Mouse (Mus musculus) cerebellum, adult 18-20 months (tissue): ENCODE data around the gene Adamts17.

Experiments used
- DNase-seq, 2 experiments: peaks; one replicate each; pipeline ENCODE4 v3.0.0; 2021

The Adamts17 gene

GRCm38 (mm10) chr7:66847299-66847698 is 7.8 kb downstream of the Adamts17 start:
- no peak for DNase-seq

GRCm38 (mm10) chr7:66849316-66849715 is 9.8 kb downstream of the Adamts17 start:
- DNase-seq, result no peak

GRCm38 (mm10) chr7:66852164-66852563 is 12.6 kb downstream of the Adamts17 start:
- no peak for DNase-seq

- no peak for DNase-seq
Observed at GRCm38 (mm10) chr7:66857610-66858009, 18.1 kb downstream of the Adamts17 start.

DNA sequence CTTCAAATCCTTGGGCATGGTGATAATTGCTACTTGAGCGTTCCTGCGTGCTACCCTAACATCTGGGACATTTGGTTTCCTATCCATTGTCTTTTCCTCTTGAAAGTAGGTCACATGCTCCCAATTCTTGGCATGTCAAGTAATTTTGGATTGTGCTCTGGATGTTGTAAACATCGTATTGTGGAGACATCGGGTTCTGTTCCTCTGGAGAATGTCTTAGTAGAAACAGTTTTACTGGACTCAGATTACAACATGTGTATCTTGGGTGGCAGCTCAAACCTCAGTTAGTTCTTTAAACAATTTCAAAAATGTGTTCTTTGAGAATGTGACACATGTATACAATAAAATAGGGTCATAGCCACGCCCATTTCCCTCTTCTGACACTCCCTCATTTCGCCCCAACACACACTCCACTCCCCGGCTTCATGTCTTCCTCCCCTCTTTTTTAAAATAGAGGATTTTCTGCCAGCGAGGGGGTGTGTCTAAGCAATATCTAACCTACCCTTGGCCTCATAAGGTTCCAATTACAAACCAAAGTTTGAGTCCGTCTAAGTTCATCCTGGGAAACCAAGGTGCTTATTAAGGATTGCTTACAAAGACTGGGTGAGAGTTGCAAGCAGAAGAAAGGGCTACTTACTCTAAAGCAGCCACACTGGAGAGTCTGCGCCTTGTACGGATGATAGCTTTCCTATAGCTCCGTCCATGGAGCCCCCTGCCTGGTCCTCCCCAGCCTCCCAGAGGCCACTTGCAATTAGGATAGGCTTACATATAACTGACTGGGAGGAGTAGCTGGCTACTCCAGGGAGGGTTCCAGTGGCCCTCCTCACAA is 18.9 kb downstream of the Adamts17 start:
- no peak for DNase-seq

DNA sequence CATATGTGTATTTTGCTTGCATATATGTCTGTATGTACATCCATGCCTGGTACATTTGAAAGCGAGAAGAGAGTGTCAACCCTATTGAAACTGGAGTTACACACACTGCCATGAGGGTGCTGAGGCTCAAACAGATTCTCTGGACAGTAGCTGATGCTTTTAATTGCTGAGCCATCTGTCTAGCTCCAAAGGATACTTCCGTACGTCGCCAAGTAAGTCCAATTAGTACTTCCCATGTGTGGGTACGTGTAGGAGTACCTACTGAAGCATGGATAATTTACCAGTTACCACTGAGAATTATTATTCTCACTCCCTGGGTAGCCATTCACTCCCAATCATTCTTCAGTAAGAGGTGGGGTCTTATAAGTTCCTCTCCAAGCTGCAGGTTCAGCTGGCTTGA is 19.7 kb downstream of the Adamts17 start:
- DNase-seq, result no peak

- DNase-seq, result peak; percentile 7 to 12
Observed at GRCm38 (mm10) chr7:66866944-66867718, 27.6 kb downstream of the Adamts17 start.

GRCm38 (mm10) chr7:66867719-66868501 is 28.4 kb downstream of the Adamts17 start:
- DNase-seq, result peak; percentile 7 to 14

- DNase-seq, result no peak
Observed at GRCm38 (mm10) chr7:66871520-66871919, 32.0 kb downstream of the Adamts17 start.

DNA sequence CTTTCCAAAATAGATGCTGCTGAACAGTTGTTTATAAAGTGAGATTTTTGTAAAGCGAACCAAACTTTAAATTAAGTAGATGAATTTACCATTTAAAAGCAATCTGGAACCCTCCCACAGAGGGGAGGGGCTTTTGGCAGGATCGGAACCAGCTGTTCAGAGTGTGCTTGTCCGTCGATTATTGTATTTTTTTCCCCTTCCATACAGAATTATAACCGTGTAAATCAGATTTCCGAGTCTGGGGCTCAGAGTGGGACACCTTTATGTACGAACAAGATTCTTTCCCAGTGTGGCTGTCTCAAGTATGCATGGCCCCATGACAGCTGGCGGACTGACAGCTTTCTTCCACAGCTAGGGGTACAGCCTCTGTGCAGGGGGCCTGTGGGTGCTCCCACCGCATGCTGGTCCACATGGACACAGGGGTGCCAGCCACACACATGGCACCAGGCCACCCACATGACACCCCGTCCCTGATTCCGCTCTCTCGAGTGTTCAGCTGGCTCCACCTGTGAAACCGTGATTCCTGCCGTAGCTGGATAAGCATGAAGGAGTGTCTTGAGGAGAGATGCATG is 32.5 kb downstream of the Adamts17 start:
- DNase-seq, result no peak

GRCm38 (mm10) chr7:66873235-66873634 is 33.7 kb downstream of the Adamts17 start:
- no peak for DNase-seq

- DNase-seq, result no peak
Observed at GRCm38 (mm10) chr7:66891431-66891830, 51.9 kb downstream of the Adamts17 start.

DNA sequence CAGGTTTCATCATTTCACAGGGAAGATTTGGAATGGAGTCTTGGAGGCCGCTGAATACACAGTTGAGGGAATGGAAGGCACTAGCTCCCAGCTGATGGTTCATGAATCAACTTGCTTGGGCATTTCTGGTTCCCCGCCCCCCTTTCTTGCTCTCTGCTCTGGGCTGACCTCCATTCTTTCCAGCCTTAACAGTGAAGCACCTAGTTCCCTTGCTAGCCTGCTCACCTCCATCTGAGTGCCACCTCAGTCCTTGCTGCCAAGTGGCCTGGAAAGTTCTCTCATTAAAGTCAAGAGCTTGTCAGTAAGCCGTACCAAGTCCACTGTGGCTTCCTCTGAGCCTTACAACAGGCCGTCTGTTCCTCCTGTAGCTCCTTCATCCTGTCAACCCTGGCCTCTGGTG is 52.6 kb downstream of the Adamts17 start:
- no peak for DNase-seq

GRCm38 (mm10) chr7:66902376-66902775 is 62.8 kb downstream of the Adamts17 start:
- no peak for DNase-seq

DNA sequence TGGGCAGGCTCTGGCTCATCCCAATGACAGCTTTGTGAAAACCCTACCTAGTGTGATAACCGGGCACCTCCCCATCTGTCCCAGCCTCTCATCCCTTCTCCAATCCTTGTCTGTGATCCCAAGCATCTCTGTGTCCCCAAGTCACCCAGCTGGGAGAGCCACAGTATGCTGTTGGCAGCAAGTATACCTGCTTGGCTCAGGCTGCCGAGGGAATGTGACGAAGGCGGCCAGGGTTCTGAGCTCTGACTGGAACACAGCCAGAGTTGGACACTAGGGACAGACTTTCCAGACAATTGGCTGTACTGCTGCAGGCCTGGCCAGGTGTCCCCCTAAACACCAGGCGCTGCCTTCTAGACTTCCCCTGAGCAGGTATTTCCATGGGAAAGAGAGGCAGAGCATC is 63.5 kb downstream of the Adamts17 start:
- peak; percentile 70 to 78 for DNase-seq

DNA sequence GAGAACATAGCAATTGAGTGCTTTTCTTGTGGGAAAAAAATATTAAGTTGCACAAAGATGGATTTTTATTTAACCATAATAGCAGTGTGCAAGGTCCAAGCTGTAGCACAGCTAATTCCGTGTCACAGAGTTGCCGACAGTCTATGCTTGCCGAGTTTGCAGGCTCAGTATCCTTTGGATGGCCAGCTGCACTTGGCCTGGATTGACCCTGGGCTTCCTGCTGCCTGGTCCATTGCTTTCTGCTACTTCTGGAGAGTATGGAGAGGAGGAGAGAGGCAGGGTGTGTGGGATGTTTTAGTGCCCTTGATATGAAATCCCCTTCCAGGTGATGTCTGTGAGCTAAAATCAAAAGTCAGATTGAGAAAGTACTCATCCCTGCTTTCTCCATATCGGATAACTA is 66.4 kb downstream of the Adamts17 start:
- DNase-seq, result no peak

GRCm38 (mm10) chr7:66912866-66913265 is 73.3 kb downstream of the Adamts17 start:
- DNase-seq, result no peak

DNA sequence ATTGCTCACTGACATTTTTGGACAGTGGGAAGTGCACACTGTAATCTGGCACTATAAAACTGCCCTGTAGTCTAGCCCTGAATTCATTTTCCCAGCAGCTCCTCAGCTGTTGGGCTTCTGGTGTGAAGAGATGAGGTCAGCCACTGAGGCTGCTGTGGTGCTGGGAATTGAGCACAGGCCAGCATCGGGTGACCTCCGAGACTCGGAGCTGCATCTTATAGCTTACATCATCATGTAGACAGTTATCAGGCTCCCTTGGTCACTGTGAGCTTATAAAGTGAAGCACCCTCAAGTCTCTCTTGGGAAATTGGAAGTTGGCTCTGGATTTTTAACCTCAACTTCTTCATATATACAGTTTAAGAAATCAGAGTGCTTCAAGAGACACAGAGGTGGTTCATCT is 84.1 kb downstream of the Adamts17 start:
- DNase-seq, result no peak

- DNase-seq, result no peak
Observed at GRCm38 (mm10) chr7:66924104-66924503, 84.6 kb downstream of the Adamts17 start.

DNA sequence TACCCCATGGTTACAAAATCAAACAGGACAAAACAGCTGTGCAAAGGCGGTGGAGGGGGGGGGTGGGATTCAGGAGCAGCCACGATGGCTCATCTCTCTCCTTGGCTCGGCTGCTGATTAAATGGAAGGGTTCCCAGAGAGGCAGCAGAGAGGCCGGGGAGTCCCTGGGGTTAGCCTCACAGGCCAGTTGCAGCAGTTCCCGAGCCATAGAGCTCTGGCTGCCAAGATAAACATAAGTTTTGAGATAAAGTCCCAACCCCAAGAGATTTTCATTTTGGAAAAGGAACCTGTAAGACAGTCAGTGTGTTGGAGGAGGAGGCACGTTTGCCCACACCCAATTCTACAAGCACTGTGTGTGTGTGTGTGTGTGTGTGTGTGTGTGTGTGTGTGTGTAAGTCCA is 89.7 kb downstream of the Adamts17 start:
- DNase-seq, result no peak

DNA sequence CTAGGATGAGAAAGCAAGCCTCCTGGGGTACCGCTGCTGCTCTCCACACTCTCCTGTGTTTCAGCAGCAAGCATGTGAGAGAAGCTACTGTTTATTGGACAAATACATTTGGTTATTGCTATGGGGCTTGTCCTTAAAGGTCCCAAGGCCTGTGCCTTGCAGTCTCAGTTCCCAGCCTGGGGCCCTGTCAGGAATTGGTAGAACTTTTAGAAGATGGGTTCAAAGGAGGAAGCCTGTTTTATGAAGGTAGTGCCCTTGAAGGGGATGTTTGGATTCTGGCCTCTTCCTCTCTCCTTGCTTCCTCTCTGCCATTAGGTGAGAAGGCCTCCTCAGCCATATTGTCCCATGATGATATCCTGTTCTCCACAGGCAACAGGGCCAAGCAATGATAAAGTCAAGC is 91.8 kb downstream of the Adamts17 start:
- no peak for DNase-seq

- DNase-seq, result no peak
Observed at GRCm38 (mm10) chr7:66933251-66933650, 93.7 kb downstream of the Adamts17 start.

DNA sequence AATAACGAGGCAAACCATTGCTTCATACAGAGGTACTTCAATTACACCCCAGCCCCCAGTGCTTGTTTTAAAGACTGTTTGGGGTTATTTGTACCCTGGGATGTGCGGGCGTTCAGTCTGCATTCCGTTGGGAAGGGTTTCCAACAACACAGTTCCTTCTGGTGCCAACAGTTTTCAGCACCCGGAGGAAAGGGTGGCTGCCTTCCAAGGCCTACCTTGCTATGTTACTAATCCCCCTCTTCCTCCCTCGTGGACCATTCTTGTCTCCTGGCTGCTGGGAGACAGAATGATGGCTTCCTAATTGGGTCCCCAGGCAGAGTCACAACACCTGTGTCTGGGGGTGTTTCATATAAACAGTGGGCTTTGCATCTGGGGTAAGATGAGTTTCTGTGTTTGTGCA is 94.5 kb downstream of the Adamts17 start:
- no peak for DNase-seq
